Mouse (Mus musculus): ENCODE data around the gene Zfp853.
A peak's percentile ranks its signal among the peaks of the same experiment; 100 is the strongest.

Gene Zfp853

DNA sequence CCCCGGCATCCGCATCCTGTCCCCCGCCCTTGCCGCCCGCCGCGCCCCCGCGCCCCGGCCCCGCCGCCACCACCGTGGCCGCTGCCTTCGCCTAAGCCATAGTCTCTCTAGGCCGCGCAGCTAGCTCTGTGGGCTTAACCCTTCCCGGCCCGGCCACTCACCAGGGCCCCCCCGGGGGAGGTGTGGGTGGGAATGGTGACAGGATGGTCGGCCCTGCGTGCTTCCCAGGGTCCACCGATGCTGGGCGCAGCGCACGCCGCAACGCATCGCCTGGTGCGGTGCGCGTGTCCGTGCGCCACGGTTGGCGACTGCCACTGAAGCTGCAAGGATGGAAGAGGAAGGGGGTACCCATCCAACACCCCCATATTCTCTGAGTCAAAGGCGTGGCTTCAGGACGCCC, at the start of gene Zfp853:
TSS of gene Zfp853 (minus strand) at position 220 of the 400 bp plus-strand sequence.
- DNase-seq (ENCODE audit: low read depth): no peak

DNA sequence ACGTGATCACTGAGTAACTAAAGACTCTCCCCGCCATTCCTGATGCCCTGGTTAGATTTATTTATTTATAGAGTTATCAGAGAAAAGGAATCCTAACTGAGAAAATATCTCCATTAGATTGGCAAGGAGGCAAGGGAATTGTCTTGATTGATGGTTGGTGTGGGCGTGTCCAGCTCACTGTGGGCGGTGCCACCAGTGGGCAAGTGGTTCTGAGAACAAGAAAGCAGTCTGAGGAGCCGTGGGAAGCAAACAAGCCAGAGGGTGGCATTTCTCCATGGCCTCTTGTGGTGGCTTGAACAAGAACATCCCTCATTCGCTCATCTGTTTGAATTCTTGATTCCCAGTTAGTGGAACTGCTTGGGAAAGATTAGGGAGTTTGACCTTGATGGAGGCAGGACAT, 46.2 kb upstream of the Zfp853 start:
- DNase-seq (ENCODE audit: low read depth): no peak

DNA sequence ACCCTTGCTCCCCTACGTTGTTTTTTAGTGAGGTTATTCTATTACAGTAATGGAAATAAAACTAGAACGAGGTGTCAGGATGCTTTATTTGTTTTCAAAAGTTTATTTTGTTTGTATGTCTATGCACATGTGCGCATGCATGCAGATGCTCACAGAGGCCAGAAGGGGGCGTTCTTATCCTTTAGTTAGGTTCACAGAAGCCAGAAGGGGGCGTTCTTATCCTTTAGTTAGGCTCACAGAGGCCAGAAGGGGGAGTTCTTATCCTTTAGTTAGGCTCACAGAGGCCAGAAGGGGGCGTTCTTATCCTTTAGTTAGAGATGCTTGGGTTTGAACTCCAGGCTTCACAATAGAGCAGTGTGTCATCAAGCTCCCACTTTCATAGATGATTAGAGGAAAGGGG, 43.1 kb upstream of the Zfp853 start:
- no peak for DNase-seq (ENCODE audit: low read depth)

DNA sequence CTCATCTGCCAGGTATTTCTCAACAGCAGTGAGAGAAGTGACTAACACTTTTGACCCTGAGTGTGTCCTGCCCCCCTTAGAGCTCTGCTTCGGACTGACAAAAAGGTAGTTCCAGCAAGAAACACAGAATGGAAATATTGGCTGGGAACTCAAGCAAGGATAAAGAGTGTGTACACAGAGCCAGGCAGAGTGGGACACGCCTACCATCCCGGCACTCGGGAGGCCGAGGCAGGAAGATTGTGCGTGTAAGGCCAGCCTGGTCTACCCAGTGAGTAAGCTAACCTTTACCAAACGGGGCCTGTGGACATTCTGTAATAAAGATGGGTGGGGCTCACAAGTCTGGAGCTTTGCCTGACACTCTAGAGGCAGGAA, 41.7 kb upstream of the Zfp853 start:
- no peak for DNase-seq (ENCODE audit: low read depth)

DNA sequence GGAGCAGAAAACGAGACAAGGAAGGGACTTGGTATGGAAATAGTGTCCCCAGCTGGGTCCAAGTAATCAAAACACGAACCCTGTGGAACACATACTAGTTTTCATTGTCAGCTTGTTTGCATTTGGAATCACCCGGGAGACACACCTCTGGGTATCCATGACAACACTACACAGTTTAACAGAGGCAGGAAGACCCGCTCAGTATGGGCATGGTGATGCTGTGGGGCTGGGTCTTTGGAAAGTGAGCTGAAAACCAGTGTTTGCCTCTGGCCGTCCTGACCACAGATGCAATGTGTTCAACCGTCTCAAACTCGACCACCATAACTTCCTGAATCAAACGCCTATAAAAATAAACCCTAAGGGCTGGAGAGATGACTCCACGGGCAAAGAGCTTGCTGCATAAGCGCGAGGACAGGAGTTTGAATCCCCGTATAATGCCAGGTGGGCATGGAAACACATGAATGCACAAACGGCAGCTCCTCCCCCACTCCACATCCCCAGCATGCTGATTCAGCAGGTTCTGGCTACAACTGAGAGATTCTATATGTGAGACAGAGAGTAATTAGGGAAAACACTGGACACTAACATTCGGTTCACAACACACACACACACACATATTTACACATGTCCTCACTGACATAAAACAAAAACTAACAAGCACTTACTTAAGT, 41.1 kb upstream of the Zfp853 start:
- DNase-seq (ENCODE audit: low read depth): no peak

DNA sequence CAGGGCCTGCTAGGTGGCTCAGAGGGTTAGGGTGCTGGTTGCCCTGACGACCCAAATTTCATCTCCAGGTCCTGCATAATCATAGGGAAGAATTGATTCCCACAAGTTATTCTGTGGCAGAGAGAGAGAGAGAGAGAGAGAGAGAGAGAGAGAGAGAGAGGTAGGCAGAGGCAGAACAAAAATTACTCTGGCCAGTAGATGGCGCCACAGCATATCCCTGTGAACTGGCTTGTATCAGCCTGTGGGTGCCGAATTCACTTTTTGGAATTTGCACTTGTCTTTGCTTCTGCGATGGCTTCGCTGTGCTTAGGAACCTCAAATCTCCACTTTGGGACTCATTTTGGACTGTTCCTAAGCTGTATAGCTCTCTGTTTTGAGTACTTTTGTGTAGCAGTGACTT, 40.4 kb upstream of the Zfp853 start:
- DNase-seq (ENCODE audit: low read depth): peak; percentile 37

DNA sequence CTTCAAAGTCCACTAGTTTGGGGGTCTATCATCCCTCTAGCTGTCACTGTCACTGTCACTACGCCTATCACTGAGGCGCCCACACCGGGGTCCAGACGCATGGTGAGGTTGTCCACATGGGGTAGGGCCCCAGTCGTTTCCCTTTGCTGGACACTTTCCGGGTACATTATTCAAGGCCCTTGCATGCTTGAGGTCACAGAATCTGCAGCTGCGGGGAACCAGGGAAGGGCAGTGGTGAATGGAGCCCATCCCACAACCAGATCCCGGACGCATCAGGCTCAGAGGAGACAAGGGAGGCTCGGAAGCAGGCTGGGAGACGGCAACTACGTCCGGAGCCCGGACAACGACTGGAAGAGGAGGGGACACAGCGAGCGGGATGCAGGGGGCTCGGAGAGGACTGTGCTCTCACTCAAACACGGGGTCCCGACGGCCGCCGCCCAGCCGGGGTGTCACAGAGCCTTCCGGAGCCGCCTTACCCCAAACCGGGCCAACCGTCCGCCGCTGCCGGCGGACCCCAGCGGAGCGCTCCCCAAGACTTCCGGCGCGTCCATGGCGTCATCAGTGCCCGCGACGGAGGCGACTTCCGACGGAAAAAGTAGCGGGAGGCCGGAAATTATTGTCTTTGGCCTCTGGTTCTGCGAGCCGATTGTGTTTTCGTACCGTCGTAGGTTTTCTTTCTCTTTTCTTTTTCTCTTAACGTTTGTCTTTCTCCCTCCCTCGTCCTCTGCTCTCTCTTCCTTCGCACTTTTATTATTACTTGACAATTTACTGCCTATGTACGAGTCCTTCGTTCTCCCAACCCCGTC, 35.5 kb upstream of the Zfp853 start, which contains the start of gene Zdhhc4:
TSS of gene Zdhhc4 (minus strand) at position 567 of the 806 bp plus-strand sequence.
- peak; percentile 49 for DNase-seq (ENCODE audit: low read depth)

DNA sequence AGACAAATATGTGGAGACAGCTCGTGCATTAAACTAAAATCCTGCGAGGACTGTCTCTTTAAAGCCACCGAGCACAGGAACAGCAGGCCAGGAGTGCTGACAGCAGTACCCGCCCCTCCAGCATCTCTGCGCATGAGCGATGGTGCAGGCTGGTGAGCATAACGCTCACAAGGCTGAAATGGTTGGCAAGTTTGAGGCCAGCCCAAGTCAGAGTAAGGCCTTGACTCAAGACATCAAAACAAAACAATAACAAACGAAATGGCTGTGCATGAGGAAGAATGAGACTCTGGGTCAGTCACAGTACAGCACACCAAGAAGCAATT, 23.8 kb upstream of the Zfp853 start:
- DNase-seq (ENCODE audit: low read depth): no peak

DNA sequence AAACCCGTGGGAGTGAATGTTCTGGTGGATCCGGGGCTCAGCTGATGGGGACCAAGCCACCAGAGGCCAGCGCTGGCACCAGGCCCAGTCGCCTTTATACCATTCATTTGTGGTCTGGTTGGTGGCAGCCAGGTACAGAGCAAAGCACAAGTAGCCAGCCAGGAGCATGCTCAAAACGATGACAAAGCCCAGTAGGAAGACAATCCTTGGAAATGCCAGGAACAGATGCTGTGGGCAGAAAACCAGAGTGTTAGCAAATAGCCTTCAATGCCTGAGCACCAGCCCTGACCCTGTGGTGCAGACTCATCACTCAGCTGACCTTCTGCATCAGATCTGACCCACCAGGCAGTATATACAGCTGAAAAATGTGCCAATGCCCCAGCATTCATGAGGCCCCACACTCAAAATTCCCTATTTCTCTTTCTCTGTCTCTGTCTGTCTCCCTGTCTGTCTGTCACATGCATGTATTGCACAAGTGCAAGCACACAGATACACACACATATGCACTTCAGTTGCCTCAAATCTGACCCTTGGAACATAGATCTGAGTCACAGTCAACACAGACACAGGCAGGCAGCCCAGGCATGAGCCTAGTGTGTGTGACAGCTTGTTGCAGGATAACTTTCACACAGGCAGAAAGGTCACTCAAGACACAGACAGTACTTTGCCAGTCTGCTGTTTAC, 23.3 kb upstream of the Zfp853 start:
- DNase-seq (ENCODE audit: low read depth): no peak

DNA sequence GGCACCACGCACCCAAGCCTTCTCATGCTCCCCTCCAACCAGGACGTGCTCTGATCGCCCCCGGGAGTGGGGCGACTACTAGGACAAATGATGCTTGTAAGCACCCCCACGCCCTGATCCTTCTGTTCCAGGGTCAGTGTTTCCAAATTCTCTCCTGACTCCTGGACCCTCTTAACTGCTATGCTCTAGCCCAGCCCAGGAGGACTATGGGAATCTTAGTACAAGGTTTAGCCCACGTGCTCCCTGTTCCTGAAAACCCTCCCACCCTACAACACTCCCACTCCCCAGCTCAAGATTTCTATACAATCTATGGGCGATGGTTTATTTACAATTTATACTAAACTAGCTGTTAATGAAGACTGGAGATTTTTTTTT, 22.1 kb upstream of the Zfp853 start:
- DNase-seq (ENCODE audit: low read depth): no peak

DNA sequence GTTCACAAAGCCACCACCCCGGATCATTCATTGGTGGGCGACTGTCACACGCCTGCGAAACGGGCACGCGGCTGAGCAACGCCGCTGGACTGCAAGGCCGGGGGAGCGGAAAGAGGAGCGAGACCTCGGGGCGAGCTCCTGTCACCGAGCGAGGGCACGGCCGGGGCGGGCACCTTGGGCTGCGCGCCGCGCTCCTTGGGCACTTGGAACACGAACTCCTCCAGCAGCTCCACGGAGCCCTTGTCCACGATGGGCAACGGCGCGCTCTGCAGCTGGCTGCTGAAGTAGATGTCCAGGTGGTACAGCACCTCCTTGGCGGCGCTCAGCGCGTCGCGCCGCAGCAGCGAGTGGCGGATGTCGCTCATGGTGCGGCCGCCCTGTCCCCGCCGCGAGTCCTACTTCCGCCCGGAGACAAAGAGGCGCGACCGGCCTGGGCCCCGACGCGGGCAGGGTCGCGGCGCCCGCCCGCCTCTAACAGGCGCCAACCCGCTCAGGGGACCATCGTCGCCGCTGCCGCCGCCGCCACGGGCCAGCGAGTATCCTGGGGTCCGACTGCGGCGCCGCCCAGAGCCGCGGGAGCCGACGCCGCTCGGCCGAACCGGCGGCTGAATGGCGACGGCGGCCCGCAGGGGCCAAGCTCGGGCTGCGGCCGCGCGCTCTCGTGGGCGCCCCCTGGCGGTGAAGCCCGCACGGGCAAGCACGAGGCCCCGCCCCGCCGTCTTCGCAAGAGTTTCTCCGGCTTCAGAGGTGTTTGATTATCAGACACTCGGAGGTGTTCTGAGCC, 21.5 kb upstream of the Zfp853 start, which contains the start of gene E130309D02Rik:
TSS of gene E130309D02Rik (minus strand) at position 631 of the 784 bp plus-strand sequence.
- DNase-seq (ENCODE audit: low read depth): peak; percentile 39

DNA sequence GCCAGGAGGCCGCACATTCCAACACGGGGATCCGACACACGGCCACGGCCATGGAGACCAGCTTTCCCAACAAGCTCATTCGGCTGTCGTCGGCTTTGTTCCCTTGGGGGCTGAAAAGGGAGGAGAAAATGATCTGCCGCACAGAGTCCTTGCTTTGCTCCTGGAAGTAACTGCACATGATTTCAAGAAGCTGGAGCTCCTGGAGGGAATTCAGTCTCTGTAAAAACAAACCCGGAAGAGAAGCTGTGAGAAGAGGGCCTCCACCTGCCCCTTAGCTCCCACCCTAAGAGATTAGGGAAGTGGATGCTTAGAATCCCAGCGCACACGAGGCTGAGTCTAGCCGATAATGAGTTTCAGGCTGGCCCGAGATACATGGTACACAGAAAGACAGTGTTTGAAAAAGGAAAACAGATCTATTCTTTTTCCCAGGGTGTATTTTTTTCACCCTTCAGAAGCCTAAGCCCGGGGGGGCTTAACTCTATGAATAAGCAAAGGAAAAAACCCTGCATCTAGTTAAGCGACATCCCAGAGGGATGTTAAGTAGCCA, 20.8 kb upstream of the Zfp853 start:
- DNase-seq (ENCODE audit: low read depth): no peak

DNA sequence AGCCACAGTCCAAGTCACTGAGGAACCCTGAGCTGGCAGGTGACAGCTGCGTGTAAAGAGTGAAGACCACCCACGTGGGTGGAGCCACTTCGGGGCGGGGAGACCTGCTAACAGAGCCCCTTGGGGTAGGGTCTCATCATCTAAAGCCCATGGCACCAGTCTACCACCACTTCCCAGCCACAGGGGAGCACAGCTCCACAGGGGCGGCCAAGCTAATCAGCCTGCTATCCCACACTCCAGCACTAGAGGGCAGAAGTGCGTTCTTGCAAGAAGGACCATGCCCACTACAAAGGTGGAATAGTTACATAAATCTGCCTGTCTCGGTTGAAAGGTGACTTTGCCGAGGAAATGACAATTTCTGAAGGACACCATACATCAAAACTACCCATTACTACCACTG, 18.5 kb upstream of the Zfp853 start:
- peak; percentile 42 for DNase-seq (ENCODE audit: low read depth)

DNA sequence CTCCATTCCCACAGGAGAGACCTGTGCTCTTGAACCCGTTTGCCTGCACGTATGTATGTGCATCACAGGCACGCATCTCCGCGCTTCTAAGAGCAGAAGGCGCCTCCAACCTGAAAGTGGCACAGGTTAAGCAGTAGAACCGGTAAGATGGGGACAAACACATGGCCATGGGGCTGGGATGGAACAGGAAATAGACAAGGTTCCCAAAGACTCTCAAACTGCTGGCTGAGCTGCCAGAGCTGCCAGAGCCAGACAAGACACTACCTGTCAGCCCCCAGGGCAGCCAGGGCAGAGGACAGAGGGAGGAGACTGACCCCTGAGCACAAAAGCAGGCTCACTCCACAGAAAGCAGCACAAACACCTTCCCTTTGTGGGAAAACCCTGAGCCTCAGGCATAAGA, 16.5 kb upstream of the Zfp853 start:
- no peak for DNase-seq (ENCODE audit: low read depth)

DNA sequence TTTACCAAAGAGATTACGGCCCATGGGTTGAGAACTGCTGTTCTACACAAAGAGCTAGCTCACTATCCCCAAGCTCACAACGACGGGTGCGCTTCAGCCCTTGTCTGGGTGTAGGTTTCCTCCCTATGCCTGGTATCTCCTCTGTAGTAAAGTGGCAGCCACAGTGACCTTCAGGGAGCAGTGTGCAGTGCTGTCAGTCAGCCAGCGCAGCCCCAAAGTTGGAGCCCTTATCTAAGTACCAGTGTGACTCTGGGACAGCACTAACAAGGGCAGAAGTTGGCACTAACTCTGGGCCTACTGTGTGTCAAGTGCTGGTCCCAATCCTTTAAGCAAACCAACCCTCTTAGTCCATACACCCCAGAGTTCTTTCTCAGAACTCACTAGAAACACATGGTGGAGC, 15.4 kb upstream of the Zfp853 start:
- no peak for DNase-seq (ENCODE audit: low read depth)

DNA sequence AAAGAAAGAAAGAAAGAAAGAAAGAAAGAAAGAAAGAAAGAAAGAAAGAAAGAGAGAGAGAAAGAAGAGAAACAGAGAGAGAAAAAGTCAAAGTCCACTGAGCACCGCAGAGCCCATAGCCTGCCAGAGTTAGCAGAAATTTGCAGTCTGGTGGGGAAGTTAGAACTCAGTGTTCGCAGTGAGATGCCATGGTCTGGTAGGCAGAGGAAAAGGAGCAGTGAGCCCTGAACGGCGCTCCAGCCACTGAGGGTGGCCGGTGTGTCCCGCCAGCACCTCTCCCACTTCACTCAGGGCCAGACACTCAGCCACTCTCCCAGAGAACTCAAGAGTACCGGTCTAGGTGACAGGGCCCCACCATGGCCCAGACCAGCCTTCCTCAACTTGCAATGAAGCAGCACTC, 10.8 kb upstream of the Zfp853 start:
- no peak for DNase-seq (ENCODE audit: low read depth)

DNA sequence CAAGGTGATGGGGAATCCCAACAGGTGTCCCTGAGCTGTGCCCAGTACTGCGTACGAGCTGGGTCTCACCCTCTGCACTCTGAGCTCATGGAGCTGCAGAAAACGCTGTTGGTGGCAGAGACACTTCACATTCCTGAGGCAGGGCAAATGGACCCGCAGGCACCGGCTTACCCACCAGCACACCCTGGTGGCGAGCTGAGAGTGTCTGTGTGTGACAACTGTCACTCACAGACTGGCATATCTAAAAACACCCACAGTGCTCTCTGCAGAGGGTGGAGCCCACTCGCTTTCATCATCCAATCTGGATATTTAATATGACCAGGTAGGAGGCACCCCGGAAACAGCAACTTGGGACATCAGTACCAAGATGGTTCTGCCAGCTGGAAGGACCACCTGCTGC, 7.9 kb upstream of the Zfp853 start:
- DNase-seq (ENCODE audit: low read depth): no peak

DNA sequence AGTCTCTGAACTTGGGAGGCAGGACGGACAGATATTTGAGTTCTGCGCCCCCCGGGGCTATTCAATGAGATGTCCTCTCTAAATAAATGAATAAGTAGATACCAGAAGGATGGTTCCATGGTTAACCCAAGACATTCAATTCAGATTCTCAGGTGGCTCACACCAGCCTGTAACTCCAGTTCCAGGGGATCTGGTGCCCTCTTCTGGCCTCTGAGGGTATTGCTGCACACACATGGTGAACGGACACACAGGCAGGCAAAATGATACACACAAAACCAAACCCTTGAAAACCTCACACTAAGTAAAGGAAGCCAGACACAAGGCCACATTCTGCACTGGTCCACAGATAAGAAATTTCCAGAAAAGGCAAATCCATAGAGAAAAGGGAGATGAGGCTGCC, 6.3 kb upstream of the Zfp853 start:
- no peak for DNase-seq (ENCODE audit: low read depth)

DNA sequence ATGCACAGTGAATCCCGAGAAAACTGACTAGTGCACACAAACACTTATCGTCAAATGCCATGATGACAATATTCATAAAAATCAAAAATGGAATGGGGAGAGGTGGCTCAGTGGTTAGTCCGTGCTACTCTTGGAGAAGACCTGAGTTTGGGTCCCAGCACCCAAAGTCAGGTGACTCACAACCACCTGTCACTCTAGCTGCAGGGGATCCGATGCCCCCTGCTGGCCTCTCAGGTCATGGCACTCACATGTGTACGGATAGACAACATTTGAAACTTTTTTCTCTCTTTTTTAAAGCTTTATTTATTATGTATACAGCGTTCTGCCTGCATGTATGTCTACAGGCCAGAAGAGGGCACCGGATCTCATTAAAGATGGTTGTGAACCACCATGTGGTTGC, 5.0 kb upstream of the Zfp853 start:
- DNase-seq (ENCODE audit: low read depth): no peak

DNA sequence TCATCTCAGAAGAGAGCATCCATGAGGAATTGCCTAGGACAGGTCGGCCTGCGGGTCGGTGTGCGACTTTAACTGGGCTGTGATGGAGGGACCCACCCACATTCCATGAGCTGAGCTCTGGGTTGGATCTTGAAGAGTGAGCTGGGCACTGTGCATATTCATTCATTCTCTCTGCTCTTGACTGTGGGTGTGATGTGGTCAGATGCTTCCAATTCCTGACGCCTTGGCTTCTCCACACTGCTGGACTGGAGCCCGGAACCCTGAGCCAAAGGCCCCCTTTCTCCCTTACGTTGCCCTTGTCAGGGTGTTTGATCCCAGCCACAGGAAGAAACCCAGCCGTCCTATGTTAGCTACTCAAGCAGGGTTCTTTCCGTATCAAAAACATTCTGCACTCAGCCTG, 4.6 kb upstream of the Zfp853 start:
- DNase-seq (ENCODE audit: low read depth): no peak

DNA sequence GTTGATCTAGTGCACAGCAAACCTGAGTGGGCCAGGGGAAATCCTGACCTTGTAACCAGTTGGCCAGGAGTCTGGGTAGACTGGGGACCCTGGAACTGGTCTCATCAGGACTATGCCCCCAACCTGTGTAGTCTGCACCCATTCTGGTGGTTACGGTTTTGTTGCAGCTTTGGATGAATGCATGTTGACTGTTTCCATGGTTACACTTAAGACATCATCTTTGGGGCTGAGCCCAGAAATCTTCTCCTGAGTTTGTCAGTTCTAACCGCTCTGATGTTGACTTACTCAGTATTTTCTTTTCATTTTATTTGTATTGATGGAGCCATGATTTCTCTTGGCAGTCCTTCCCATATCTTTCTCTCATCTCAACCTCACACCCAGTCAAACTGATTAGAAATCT, 1.9 kb upstream of the Zfp853 start:
- no peak for DNase-seq (ENCODE audit: low read depth)

DNA sequence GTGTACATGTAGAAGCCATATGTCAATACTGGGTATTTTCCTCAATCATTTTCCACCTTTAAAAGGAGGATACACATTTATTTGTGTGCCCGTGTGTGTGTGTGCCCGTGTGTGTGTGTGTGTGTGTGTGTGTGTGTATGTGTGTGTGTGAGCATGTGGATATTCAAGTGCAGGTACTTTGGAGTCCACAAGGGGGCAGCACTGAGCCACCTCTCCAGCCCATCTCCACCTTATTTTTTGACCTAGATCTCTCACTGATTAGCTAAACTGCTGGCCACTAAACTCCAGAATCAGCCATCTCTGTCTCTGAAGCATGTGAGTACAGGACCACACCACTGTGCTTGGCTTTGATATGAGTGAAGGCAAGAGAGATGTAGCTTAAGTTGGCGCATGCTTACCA, 1.4 kb upstream of the Zfp853 start:
- DNase-seq (ENCODE audit: low read depth): no peak

Measured in fibroblast of lung, adult 2 months (primary cell).